Mouse (Mus musculus): Measurements from ENCODE around the gene Prss22.

GRCm38 (mm10) chr17:23968780-23969179 lies 29.1 kb downstream of the Prss22 start:
- no peak for TF ChIP-seq HCFC1 (IDR thresholded peaks at IDR 0.05; ENCODE audit: borderline replicate concordance, insufficient read depth, low read length)
- no peak for TF ChIP-seq MAFK (IDR thresholded peaks at IDR 0.05; ENCODE audit: insufficient read depth, low read depth, low read length)
